Mouse (Mus musculus) MN1 (cell line): Measurements from ENCODE around the gene Grb7.
A peak's percentile ranks its signal among the peaks of the same experiment; 100 is the strongest.

Source experiments
- DNase-seq: peaks from one replicate; pipeline ENCODE4 v3.0.0-alpha.2; 2016; ENCODE audit warnings: low spot score

Gene Grb7

GRCm38 (mm10) chr11:98445679-98446078, 515 bp upstream of the Grb7 start:
- no peak for DNase-seq

- no peak for DNase-seq
These were observed 624 bp downstream of the Grb7 start for GRCm38 (mm10) chr11:98446562-98447474.

- no peak for DNase-seq
These were observed 1.3 kb downstream of the Grb7 start for GRCm38 (mm10) chr11:98447475-98447834.

- DNase-seq, result no peak
These were observed 2.1 kb downstream of the Grb7 start for GRCm38 (mm10) chr11:98448191-98448790.

- DNase-seq, result no peak
These were observed 3.2 kb downstream of the Grb7 start for GRCm38 (mm10) chr11:98449419-98449818.

- DNase-seq, result no peak
These were observed 4.0 kb downstream of the Grb7 start for GRCm38 (mm10) chr11:98449921-98450771.

- no peak for DNase-seq
These were observed 9.3 kb downstream of the Grb7 start for GRCm38 (mm10) chr11:98455484-98455883.

- DNase-seq, result no peak
These were observed 10.4 kb downstream of the Grb7 start for GRCm38 (mm10) chr11:98456545-98456944.

- no peak for DNase-seq
These were observed 10.8 kb downstream of the Grb7 start for GRCm38 (mm10) chr11:98456945-98457344.

GRCm38 (mm10) chr11:98457367-98458120, 11.3 kb downstream of the Grb7 start:
- DNase-seq, result peak; percentile 87

GRCm38 (mm10) chr11:98458121-98458990, 12.2 kb downstream of the Grb7 start:
- no peak for DNase-seq

GRCm38 (mm10) chr11:98459071-98459741, 13.0 kb downstream of the Grb7 start:
- DNase-seq, result no peak

- no peak for DNase-seq
These were observed 13.7 kb downstream of the Grb7 start for GRCm38 (mm10) chr11:98459860-98460259.

GRCm38 (mm10) chr11:98461109-98461720, 15.0 kb downstream of the Grb7 start:
- no peak for DNase-seq

- DNase-seq, result no peak
These were observed 16.1 kb downstream of the Grb7 start for GRCm38 (mm10) chr11:98462255-98462654.

GRCm38 (mm10) chr11:98463911-98464310, 17.7 kb downstream of the Grb7 start:
- no peak for DNase-seq

GRCm38 (mm10) chr11:98464516-98464915, 18.3 kb downstream of the Grb7 start:
- DNase-seq, result no peak

- no peak for DNase-seq
These were observed 23.8 kb downstream of the Grb7 start for GRCm38 (mm10) chr11:98469761-98470714.

- DNase-seq, result no peak
These were observed 24.6 kb downstream of the Grb7 start for GRCm38 (mm10) chr11:98470795-98471194.
